Mouse (Mus musculus) lung, adult 2 months (tissue): Measurements from ENCODE around the gene Xirp2. TPM values are rescaled to one million over a fixed set of nuclear protein-coding genes. Genes with fewer than 3 reads are reported as not detected.

Experiments used
- DNase-seq: peaks from one replicate; pipeline ENCODE4 v3.0.0; 2022
- H3K4me1 ChIP-seq: fragments of 200-500 bp; 2 replicates; pipeline ENCODE4 v1.6.1; 2011; ENCODE audit warnings: low read length; ENCODE audit not compliant: control insufficient read depth, insufficient read depth
- H3K4me3 ChIP-seq: fragments of 200-500 bp; replicated peaks from 2 replicates; pipeline ENCODE3; 2011; ENCODE audit warnings: low read depth, mild to moderate bottlenecking, control low read depth, low read length; ENCODE audit errors: extremely low read depth
- CTCF ChIP-seq: fragments of 200-500 bp; IDR thresholded peaks from 2 replicates; pipeline ENCODE4 v1.5.1; 2011; ENCODE audit warnings: mild to moderate bottlenecking, low read length, control low read depth; ENCODE audit not compliant: insufficient read depth
- POLR2A ChIP-seq: fragments of 200-500 bp; IDR thresholded peaks from 2 replicates; pipeline ENCODE4 v1.6.1; 2011; ENCODE audit warnings: low read depth, mild to moderate bottlenecking, control low read depth, low read length, borderline replicate concordance; ENCODE audit errors: extremely low read depth
- WGBS: fragments of 180-500 bp; shearing (Covaris S2); methylation state at CpG from one replicate; pipeline ENCODE4 v1.1.7; 2018; 5-methylcytosine and 5-hydroxymethylcytosine counted together
- polyA plus RNA-seq: library from polyadenylated mRNA; depleted of rRNA; stranded (reverse); fragments of >200 nt; gene quantifications from 2 replicates; pipeline ENCODE4 v1.2.3, GENCODE M21; 2012

The Xirp2 gene
- polyA plus RNA-seq, 1 experiment = 1.6 TPM

DNA sequence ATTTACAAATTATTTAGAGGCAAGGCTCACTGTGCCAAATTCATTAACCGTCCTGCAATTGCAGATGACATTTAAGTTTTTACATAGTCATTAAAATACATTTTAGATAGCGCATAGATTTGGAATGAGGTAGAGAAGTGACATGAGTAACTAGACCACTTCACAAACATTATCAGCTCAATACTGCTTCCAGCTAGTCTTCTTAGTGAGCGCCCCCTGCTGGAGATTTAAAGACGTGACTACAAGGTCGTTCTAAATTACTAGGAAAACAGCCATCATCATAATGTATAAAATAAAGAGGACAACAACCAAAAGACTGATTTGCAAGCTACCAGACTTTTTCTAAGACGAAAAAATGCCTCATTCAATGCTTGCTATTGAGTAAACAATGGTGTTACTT is 32.0 kb downstream of the Xirp2 start:
- no peak for DNase-seq
- Histone ChIP-seq H3K4me3 (no peak overlapping the region), H3K4me1 (no peaks in the 10 kb centered on the region)
- TF ChIP-seq CTCF (no peak), POLR2A (no peak)
- 17% methylated on average over 6 of the region's 6 CpGs for WGBS

DNA sequence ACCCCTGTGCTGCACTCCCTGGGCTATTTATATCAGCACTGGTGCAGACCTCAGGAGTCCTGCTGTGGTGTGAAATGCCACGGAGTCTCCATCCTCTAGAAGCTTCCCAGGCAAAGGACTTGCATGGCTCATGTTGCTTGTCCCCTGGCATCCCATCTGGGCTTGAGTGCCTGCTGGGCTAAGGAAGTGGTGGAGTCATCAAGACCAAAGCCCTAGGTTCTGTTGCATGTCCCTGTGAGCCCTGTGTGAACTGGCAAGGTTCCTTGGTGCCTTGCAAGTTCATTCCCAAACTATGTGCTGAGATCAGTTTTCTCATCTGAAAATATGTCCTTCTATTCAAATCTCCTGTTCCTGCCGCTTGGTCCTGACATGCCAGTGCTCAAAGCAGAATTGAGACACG is 35.2 kb downstream of the Xirp2 start:
- 60% methylated on average over 3 of the region's 3 CpGs for WGBS
- no peaks in the 10 kb centered on the region for H3K4me1 ChIP-seq
- no peak overlapping the region for H3K4me3 ChIP-seq
- TF ChIP-seq CTCF (no peak), POLR2A (no peak)
- DNase-seq = no peak

GRCm38 (mm10) chr2:67486721-67487120 is 40.9 kb downstream of the Xirp2 start:
- 88% methylated on average over 6 of the region's 6 CpGs for WGBS
- no peaks in the 10 kb centered on the region for H3K4me1 ChIP-seq
- no peak overlapping the region for H3K4me3 ChIP-seq
- TF ChIP-seq CTCF (no peak), POLR2A (no peak)
- no peak for DNase-seq

GRCm38 (mm10) chr2:67487162-67487561 is 41.4 kb downstream of the Xirp2 start:
- Histone ChIP-seq H3K4me1 (no peaks in the 10 kb centered on the region), H3K4me3 (no peak overlapping the region)
- DNase-seq = no peak
- TF ChIP-seq CTCF (no peak), POLR2A (no peak)
- WGBS = 61% methylated on average over 3 of the region's 3 CpGs

- no peaks in the 10 kb centered on the region for H3K4me1 ChIP-seq
- H3K4me3 ChIP-seq = no peak overlapping the region
- DNase-seq = no peak
- WGBS = 80% methylated on average over 11 of the region's 11 CpGs
- TF ChIP-seq POLR2A (no peak), CTCF (no peak)
Observed at GRCm38 (mm10) chr2:67488465-67489127, 42.8 kb downstream of the Xirp2 start.

DNA sequence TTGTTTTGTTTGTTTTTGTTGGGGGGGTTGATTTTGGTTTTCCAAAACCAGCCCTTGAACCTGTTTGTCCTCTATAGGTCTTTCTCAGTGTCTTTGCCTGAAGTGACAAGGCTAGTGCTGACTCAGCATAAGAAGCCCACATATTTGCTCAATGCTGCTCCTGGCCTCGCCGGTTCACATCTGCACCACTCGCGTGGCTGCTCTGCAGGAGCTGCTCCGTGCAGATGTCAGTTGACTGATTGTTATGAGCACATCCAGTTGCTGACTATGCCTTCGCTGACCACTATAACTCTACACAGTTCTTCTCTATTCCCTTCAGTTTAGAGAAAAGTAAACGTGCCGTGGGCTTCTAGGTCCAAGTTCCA is 43.3 kb downstream of the Xirp2 start:
- no peaks in the 10 kb centered on the region for H3K4me1 ChIP-seq
- no peak for TF ChIP-seq POLR2A
- TF ChIP-seq CTCF = no peak
- H3K4me3 ChIP-seq = no peak overlapping the region
- DNase-seq = no peak
- WGBS = 74% methylated on average over 8 of the region's 8 CpGs

DNA sequence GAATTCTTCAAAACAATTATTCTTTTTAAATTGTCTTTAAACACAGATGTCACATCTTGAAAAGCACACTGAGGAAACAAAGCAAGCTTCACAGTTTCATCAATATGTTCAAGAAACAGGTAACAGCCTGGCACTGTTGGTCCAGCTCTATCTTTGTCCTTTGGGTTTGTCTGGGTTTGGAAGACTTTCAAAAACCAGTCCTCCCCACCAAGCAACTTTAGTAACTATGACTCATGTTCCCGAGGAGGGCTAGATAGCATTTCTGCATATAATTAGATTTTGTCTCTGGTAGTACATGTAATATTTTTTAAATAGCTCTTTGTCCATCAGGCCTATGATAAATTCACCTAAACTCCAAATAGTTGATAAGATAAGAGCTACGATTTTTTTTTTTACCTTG is 59.7 kb downstream of the Xirp2 start:
- TF ChIP-seq POLR2A = no peak
- TF ChIP-seq CTCF = no peak
- Histone ChIP-seq H3K4me3 (no peak overlapping the region), H3K4me1 (no peaks in the 10 kb centered on the region)
- no peak for DNase-seq
- WGBS = 46% methylated on average over 2 of the region's 2 CpGs

GRCm38 (mm10) chr2:67516405-67516804 is 70.6 kb downstream of the Xirp2 start:
- DNase-seq = no peak
- no peak for TF ChIP-seq POLR2A
- no peak for TF ChIP-seq CTCF
- no peaks in the 10 kb centered on the region for H3K4me1 ChIP-seq
- H3K4me3 ChIP-seq = no peak overlapping the region
- 87% methylated on average over 7 of the region's 7 CpGs for WGBS

- Histone ChIP-seq H3K4me1 (no peaks in the 10 kb centered on the region), H3K4me3 (no peak overlapping the region)
- no peak for DNase-seq
- 97% methylated on average over 2 of the region's 2 CpGs for WGBS
- TF ChIP-seq CTCF = no peak
- no peak for TF ChIP-seq POLR2A
Observed at GRCm38 (mm10) chr2:67535347-67535746, 89.5 kb downstream of the Xirp2 start.

DNA sequence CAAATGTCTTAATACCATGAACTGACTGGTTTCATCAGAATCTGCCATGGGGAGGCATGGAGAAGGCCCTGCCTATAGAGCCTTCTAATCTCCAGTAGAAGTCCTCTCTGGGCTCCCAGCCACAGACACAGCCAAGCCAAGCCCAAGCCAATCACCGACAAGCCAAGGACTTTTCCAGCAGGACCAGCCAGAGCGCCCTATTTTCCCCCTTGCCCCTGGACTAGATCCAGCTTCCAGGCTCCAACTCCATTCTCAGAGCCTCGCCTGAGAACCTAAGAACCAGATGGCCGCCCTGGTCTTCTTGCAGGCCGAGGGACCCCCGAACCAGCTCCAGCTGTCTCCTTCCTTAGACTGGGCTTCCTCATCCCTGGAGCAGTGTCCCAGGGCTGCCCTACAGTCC is 93.6 kb downstream of the Xirp2 start:
- Histone ChIP-seq H3K4me1 (no peaks in the 10 kb centered on the region), H3K4me3 (no peak overlapping the region)
- DNase-seq = no peak
- 80% methylated on average over 6 of the region's 6 CpGs for WGBS
- TF ChIP-seq POLR2A (no peak), CTCF (no peak)

DNA sequence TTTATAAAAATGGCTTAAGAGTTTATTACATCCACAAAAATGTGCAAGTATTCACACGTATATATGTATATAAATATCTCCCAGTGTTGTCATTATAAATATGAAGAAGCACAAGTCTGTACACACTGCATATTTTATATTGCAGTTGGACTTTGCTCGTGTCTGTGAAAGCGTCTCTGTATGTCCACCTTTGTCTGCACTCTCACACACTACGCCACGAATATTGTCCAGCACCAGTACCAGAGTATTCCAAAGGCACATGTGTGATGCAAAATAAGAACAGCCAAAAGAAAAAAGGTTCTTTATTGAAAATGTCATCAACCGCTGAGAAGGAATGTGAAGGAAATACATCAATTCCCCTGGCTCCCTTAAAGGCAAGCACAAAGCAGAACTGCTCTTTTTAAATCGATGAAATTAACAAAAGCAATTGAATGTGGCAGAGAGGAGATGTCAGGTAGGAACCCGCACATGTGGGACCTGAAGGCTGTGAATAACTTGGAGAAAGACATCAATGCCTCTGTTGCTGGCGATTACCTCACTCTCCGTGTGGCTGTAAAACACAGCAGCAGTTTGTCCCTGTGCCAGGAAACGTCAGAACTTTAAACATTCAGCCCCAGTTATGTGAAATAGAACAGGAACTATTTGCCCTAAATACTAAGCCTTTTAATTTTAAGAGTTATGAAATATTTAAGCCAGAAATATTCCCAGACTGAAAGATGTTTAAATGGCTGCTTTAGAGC is 96.3 kb downstream of the Xirp2 start:
- Histone ChIP-seq H3K4me1 (no peaks in the 10 kb centered on the region), H3K4me3 (no peak overlapping the region)
- WGBS = 58% methylated on average over 11 of the region's 11 CpGs
- no peak for DNase-seq
- TF ChIP-seq POLR2A = no peak
- no peak for TF ChIP-seq CTCF
